Mouse (Mus musculus) adrenal gland, adult (tissue): ENCODE results near the gene Gm10842.
"Not testable (repeated sequence)": the region's sequence is repeated elsewhere in the genome, so short reads cannot be mapped to it uniquely, and the experiment has no call there.

Experiments used
- DNase-seq, 2 experiments: peaks; one replicate each; pipeline ENCODE4 v3.0.0; 2022 to 2023; ENCODE audit warnings: low spot score in 1 of 2; ENCODE audit not compliant: inconsistent age in 2 of 2

Gm10842 gene

DNA sequence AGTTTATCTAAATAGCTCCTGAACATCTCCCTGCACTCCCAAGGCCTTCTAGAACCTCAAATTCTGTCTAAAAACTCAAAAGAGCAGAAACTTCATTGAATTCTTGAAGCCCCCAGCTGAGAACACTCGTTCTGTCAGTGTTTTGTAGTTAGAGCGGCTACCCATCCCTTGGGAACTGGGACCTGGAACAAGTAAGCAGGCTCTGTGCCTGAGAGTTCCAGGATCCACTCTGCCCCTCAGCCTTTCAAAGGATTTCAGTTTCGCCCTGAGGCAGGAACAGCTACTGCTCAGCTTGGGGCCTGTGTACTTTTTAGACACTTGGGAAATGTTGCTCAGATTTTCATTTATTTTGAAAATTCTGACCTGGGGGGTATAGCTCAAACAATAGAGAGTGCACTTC lies at the start of gene Gm10842:
Gene Gm10842 (plus strand): TSS at position 301 of the 400 bp plus-strand sequence.
- DNase-seq: no peak

DNA sequence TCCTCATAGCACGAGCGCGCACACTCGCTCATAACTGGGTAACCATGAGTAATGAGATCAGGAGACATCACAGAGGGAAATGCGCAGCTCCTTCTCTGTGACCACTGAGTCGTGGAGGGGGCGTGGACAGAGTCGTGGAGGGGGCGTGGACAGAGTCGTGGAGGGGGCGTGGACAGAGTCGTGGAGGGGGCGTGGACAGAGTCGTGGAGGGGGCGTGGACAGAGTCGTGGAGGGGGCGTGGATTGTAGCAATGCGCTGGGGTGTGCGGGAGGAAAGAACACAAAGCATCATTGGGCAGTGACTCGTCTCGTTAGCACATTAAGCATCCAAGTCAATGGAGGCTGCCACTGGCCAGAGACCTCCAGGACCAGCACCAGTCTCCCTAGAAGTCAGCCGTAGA lies 34.2 kb upstream of the Gm10842 start:
- not testable (repeated sequence) for DNase-seq

DNA sequence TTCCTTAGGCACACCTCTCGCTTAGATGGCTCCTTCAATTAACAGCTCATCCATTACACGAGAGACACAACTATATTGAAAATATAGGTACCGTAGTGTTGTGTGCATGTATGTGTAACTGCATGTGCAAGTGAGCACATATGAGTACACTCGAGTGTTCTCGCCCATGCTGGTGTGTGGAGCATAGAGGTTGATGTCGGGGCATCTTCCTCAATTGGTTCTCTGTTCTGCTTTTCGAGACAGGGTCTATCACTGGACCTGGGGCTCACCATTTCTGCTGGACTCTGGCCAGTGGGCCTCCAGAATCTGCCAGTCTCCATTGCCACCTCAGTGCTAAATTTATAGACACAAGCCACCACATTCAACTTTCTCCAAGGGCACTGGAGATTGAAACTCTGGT lies 28.9 kb upstream of the Gm10842 start:
- DNase-seq: no peak

DNA sequence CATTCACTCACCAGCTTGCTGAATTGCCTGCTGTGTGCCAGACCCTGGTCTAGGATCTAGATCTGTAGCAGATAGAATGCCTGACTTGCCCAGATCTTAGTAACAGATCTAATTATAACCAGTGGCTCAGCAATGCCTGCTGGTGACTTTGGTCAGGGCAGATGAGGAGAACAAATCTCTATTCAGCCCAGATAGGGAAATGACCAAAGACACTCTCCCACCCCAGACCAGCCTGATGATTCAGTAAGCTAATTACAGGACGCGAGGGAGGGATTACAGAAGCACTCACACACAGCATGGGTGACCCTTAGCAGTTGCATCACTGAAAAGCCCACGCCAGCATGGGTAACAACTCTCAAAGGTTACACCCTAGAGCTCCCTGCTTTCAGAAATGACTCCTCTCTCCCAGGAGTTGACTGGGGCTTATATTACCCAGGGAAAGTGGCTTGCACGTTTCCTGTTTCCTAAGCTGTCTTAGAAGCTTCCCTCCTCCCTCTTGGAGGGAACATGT lies 26.1 kb upstream of the Gm10842 start:
- no peak for DNase-seq

DNA sequence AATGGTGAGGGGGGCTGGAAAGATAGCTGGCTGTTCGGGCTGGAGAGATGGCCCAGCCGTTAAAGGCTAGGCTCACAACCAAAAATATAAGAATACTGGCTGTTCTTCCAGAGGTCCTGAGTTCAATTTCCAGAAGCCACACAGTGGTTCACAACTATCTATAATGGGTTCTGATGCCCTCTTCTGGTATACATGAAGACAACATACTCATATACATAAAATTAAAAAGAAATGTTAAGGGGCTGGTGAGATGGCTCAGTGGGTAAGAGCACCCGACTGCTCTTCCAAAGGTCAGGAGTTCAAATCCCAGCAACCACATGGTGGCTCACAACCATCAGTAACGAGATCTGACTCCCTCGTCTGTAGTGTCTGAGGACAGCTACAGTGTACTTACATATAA lies 24.9 kb upstream of the Gm10842 start:
- DNase-seq: not testable (repeated sequence)

DNA sequence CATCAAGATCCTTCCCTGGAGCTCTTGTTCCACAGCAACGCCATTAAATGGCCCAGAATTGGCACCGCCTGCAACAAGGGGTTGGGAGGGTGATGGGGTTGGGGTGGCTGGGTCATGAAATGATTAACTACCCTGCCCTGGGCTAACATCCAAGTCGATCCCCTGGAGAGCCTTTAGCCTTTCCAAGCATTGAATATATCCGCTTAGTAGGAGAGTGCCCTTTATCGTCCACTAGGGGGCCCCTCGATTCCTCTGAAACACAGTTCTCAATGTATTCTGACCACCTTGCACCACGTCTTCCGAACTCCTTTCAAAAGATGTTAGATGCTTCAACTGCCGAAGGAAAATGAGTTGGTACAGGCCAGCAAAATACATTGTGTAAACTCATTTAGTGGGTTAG lies 22.7 kb upstream of the Gm10842 start:
- DNase-seq: peak; percentile 35 to 78

DNA sequence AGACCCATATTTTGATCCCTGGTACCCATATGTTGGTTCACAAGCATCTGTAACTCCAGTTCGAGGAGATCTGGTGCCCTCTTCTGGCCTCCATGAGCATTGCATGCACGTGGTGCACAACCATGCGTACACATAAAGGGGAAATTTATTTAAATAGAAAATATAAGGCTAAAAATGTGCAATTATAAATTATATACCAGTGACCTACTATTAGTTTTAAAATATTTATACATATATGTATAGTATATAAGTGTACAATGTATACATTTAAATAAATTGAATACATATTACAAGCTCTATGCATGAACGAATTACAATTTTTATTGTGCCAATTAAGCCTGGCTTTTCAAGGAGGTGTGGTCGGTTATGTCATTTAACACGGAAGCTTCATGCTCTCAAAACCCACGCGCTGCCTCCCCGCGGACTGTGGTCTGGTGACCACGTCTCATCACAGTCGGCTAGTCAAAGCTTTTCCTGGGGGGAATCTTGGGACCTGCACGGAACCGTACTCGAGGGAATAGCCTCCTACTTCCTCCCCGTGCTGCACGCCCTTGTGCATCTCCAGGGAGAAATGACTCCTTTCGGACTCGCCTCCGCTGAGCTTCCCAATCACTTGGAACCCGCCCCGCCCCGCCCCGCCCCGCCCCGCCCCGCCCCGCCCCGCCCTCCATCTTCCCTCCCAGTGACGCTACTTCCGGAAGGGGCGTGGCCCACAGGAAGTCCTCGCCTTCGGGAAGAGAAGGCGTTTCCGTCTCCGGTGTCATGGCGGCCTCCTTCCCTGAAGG lies 20.8 kb upstream of the Gm10842 start, which contains the start of gene Mettl2:
Gene Mettl2 (plus strand): TSS at position 691 of the 785 bp plus-strand sequence.
- DNase-seq: peak; percentile 85 to 92

DNA sequence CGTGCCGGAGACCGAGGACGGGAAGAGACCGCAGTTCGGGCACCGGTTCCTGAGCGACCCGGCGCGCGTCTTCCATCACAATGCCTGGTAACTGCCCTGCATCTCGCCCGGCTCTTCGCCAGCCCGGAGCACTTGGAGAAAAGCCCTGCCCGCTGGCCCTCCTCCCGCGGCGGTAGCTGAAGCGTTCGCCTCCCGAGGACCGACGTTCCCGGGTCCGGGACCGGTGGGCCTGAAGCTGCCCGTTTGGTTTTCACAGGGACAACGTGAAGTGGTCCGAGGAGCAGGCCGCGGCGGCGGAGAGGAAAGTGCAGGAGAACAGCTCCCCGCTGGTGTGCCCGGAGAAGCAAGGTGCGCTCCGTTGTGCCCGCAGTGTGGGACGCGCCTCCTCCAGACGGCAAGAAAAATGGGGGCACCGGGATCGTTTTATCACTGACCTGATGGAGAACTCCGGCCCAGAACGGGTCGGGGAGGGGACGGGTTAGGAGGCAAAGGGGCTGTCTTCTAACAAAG lies 20.1 kb upstream of the Gm10842 start:
- no peak for DNase-seq

DNA sequence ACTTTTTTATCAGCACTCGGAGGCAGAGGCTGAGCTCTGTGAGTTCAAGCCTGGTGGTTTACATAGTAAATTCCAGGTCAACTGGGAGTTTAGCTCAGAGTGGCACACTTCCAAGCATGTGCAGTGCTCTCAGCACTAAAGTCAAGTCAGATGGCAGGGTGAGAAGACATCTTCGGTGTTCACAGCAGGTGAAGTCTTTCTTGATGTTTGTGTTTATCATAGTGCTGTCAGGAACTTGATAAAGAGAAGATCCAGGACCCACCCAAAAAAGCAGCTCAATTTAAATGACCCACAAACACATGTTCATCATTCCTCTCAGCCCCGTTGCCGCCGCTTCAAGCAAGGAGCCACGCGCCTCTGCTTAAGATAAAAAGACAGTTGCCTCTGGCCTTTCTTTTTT lies 11.0 kb upstream of the Gm10842 start:
- no peak for DNase-seq

DNA sequence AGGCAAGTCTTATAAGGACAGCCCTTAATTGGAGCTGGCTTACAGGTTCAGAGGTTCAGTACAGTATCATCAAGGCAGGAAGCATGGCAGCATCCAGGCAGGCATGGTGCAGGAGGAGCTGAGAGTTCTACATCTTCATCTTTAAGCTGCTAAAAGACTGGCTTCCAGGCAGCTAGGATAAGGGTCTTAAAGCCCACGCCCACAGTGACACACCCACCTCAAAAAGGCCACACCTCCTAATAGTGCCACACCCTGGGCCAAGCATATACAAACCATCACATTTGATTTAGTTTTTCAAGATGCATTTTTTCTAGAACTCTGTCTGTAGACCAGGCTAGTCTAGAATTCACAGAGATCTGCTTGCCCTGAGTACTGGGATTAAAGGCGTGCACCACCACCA lies 9.4 kb upstream of the Gm10842 start:
- not testable (repeated sequence) for DNase-seq

DNA sequence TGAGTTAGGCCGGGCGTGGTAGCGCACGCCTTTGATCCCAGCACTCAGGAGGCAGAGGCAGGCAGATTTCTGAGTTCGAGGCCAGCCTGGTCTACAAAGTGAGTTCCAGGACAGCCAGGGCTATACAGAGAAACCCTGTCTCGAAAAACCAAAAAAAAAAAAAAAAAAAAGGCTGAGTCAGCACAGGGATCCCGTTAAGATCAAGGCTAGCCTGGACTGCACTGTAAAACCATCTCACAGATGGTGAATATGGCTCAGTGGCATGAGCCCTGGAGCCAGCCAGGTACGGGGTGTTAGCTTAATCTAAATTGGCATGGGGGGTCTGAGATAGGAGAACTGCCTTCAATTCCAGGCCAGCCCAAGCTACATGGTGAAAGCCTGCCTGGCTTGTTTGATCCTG lies 6.2 kb upstream of the Gm10842 start:
- not testable (repeated sequence) for DNase-seq

DNA sequence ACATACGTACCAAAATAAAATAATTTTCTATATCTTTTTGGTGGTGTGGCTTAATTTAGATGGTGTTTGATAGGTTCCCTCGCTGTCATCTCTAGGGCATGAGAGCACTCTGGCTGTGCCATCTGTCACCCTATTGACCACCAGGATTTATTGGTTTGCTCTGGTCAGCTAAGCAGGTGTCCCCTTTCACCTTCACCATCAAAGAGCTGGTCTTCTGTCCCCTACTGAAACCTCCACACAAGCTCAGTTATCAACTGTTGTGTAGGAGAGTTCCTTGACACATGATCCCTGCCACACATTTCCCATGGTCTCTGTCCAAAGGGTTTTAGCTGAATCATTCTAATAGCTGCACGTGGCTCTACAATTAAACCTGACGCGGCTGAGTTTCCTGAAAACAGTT lies 5.6 kb upstream of the Gm10842 start:
- DNase-seq: no peak

DNA sequence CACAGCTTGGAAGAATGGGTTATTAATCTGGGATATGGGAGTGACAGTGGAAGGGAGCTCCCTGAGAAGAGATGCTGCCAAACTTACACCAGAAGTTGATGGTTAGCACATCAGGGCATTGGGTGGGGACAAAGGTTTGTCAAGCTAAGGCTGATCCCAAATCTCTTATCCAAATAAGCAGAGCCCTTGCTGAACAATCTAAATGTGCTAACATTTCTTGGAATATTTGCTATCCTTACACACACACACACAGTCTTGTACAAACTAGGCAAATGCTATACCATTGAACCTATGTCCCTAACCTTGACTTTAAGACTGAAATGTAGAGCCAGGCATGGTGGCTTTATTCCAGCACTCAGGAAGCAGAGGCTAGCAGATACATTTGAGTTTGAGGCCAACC lies 3.1 kb upstream of the Gm10842 start:
- DNase-seq: no peak

DNA sequence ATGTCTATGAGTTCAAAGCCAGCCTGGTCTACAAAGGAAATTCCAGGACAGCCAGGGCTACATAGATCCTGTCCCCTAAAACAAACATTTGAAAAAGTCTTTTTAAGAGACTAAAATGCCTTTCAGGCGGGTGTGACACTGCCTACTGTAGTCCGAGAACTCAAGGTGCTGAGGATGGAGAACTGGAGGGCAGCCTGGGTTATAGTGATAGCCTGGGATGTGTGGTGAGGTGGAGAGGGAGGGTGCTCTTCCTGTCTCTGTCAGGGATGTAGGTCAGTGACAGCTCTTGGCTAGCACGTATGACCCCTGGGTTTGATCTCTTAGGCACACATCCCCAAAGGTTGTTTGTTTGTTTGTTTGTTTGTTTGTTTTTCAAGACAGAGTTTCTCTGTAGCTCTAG lies 2.6 kb upstream of the Gm10842 start:
- no peak for DNase-seq

DNA sequence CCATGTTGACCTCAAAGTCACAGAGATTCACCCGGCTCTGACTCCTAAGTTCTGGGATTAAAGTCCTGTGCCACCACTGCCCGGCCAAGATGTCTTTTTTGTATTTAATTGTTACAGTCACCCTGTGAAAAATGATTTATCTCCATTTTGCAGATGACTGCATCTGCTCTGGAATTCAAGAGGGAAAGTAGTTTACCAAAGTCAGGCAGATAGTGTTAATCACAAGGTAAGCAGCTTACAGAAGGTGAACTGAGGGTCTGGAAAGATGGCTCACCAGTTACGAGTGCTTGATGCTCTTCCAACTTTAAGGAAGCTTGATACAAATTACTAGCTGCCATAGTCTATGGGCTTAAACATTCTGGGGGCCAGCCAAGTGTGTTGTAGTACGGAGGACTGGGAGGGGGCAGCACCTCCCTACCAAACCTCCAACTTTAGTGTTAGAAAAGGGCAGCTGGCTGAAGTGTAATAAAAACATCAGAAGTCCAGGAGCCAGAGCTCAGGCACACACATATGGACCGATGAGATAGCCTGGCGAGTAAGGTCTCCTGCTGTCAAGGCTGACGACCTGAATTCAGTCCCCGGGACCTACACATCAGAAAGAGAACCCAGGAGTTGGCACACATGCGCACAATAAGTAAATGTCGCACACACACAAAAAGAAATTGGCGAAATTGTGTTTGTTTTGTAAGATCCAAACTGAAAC lies 2.0 kb upstream of the Gm10842 start:
- DNase-seq: no peak

DNA sequence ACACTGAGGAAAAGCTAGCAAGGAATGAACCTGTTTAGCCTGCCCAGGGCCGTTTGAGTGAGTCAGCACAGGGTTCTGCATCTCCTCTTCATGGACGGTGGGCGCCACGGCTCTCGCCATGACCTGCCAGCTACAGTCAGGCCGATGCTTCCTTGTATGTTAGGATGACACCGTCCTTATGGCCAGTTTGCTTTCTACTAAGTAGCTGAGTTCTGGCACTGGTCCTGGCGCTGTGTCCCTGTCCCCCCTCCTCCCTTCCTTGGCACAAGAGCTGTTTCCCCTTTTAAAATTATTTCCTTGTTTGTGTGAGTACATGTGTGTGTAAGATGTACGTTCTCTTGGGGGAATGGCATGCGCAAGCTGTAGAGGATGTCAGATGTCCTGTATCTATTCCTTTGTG lies 1.5 kb upstream of the Gm10842 start:
- DNase-seq: no peak

DNA sequence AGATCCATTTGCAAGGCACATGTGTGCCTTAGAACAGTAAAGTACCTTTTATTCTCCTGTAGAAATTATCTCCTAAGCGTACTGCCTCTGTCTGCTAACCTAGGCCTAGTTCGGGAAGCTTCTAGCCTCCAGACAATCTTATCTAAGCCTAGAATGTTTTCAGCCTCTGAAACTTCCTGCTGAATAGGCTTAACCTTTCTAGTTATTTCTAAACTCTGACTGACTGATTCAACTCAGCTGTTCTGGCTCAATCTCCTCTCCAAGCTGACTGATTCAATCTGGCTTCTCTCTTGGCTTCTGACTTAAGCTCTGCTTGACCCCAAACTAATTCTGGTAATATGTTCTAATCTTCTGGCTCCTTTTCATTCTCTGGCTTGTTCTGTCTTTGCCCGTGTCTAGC lies 2.7 kb downstream of the Gm10842 start:
- no peak for DNase-seq

DNA sequence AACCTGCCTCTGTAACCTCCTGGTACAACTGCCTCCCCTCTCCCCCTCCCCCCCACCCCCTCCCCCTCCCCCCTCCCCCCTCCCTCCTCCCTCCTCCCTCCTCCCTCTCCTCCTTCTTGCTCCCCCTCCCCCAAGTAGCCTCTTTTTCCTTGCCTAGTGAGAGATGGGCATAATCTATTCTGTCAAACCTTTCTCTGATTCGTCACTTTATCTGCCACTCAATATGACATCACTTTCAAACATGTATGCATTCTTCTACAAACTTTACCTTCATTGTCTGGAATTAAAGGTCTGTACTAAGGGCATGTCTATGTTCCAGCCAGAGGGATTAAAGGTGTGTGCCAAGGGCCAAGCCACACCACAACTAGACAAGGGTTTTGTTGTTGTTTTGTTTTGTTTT lies 3.1 kb downstream of the Gm10842 start:
- DNase-seq: no peak

DNA sequence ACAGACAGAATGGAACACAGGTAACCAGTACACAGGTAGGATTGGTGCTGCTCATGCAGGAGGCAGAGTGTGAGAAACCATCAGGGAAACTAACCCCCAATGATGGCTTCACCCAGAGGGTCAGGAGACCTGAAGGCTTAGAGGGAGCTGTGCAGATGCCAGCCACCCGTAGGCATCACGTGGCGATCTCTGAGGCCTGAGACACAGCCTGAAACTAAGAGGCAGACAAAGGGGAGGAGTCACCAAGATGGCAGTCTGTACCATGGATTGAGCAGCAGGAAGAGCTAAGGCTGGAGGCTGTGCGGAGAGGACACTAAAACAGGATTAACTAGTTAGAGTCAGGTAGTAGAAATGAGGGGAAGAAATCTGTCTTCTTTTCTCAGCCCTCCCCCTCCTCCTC lies 4.0 kb downstream of the Gm10842 start:
- DNase-seq: no peak

DNA sequence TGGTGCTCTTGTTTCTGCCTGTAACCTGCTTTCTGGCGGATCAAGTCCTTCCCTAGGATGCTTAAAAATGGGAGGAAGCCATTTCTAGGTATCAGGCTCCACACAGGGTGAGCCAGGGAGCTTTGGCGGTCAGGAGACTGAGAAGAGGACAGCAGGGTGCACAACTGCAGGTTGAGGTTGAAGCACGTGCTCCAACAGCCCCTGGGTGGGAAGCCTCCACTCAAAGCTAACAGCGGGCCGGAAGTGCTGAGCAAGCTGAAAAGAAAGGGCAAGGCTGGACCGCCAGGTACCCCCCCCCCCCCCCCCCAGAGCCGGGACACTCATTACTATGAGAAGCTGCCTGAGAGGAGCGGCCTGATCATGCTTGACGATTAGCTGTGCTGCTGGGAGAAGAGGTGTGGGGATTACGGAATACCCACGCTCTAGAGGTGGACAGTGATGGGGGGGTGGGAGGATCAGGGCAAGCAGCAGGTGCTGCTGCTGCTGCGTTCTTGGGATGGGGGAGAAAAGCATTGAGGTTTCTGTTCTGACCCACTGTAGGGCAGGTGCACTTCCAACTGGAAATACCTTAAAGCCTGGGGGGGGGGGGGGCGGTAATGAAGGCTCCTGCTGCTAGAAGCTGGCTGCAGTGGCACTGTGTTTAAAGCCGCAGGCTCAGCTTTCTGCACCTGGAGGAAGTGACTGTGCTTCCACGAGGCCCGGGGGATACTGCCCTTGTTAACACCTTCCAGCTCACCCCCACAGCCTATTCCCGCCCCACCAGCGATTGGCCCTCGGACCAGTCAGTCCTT lies 4.7 kb downstream of the Gm10842 start:
- no peak for DNase-seq

DNA sequence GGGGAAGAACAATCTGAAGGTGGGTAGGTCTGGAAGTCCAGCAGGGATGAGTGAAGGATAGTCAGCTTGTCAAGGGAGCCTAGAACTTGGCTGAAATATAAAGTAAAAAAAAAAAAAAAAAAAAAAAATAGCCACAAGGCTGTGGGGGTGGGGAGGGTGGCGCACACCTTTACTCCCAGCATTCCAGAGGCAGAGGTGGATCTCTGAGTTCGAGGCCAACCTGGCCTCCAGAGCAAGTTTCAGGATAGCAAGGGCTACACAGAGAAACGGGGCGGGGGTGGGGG lies 5.3 kb downstream of the Gm10842 start:
- DNase-seq: no peak
